Mouse (Mus musculus) gastrocnemius, adult 2 months (tissue): ENCODE measurements around the gene Cox10. TPM values are rescaled to one million over a fixed set of nuclear protein-coding genes. Genes with fewer than 3 reads are reported as not detected.

Source experiments
- DNase-seq: peaks from one replicate; pipeline ENCODE4 v3.0.0; 2022
- H3K27ac ChIP-seq: fragments of 200-600 bp; 2 replicates; pipeline ENCODE4 v1.8.1; 2022; ENCODE audit warnings: mild to moderate bottlenecking
- H3K4me3 ChIP-seq: fragments of 200-600 bp; 2 replicates; pipeline ENCODE4 v1.8.1; 2022; ENCODE audit warnings: mild to moderate bottlenecking, moderate library complexity
- CTCF ChIP-seq: fragments of 200-600 bp; IDR thresholded peaks from 2 replicates; pipeline ENCODE4 v1.8.1; 2022; ENCODE audit warnings: antibody characterized with exemption, mild to moderate bottlenecking, moderate library complexity
- intact Hi-C: fragments of 180-260 bp; cut with DNase I; formaldehyde crosslinking; loops from one replicate; pipeline ENCODE4 v1.15.1; 2025
- total RNA-seq, 2 experiments: library from RNA; stranded (reverse); gene quantifications; 2 replicates each; pipeline ENCODE4 v1.2.3; 2021

The Cox10 gene
- total RNA-seq, 2 experiments from 2014 or later: 37.3 to 51.9 TPM

GRCm38 (mm10) chr11:63956748-63957147 is 122.5 kb downstream of the Cox10 start:
- intact Hi-C loops: no loop called here
- TF ChIP-seq CTCF: no peak
- no peak for DNase-seq

GRCm38 (mm10) chr11:63953887-63954286 is 125.4 kb downstream of the Cox10 start:
- Histone ChIP-seq H3K27ac (no peak overlapping the region), H3K4me3 (no peak overlapping the region)
- intact Hi-C loops: no loop called here
- no peak for TF ChIP-seq CTCF
- DNase-seq: no peak

More at GRCm38 (mm10) chr11:63956748-63957147, 122.5 kb downstream of the Cox10 start:
- H3K27ac ChIP-seq: no peak overlapping the region
- no peak overlapping the region for H3K4me3 ChIP-seq

- DNase-seq: no peak
- no peak for TF ChIP-seq CTCF
- Histone ChIP-seq H3K4me3 (no peak overlapping the region), H3K27ac (no peak overlapping the region)
- intact Hi-C loops: no loop called here
These were observed 126.5 kb downstream of the Cox10 start for GRCm38 (mm10) chr11:63952743-63953191.

GRCm38 (mm10) chr11:63951831-63952631 is 127.2 kb downstream of the Cox10 start:
- peak; percentile 73 for DNase-seq
- no peak for TF ChIP-seq CTCF
- intact Hi-C loops: no loop called here
- Histone ChIP-seq H3K4me3 (peak overlapping the region; percentile 67), H3K27ac (0 out of 2 replicates have a peak overlapping the region, but pooled peaks have one; percentile 13)

- TF ChIP-seq CTCF: no peak
- Histone ChIP-seq H3K27ac (no peak overlapping the region), H3K4me3 (no peak overlapping the region)
- intact Hi-C loops: no loop called here
- DNase-seq: no peak
These were observed 130.9 kb downstream of the Cox10 start for GRCm38 (mm10) chr11:63948371-63948770.

GRCm38 (mm10) chr11:63947024-63947423 is 132.2 kb downstream of the Cox10 start:
- H3K4me3 ChIP-seq: no peak overlapping the region
- intact Hi-C loops: no loop called here
- no peak overlapping the region for H3K27ac ChIP-seq
- no peak for DNase-seq
- no peak for TF ChIP-seq CTCF

- TF ChIP-seq CTCF: no peak
- no peak overlapping the region for H3K27ac ChIP-seq
- no peak overlapping the region for H3K4me3 ChIP-seq
- intact Hi-C loops: no loop called here
- no peak for DNase-seq
These were observed 135.3 kb downstream of the Cox10 start for GRCm38 (mm10) chr11:63943947-63944346.

GRCm38 (mm10) chr11:63943268-63943890 is 135.9 kb downstream of the Cox10 start:
- H3K4me3 ChIP-seq: no peak overlapping the region
- no peak overlapping the region for H3K27ac ChIP-seq
- intact Hi-C loops: no loop called here
- DNase-seq: no peak
- no peak for TF ChIP-seq CTCF

GRCm38 (mm10) chr11:63942177-63942576 is 137.1 kb downstream of the Cox10 start:
- no peak for DNase-seq
- TF ChIP-seq CTCF: no peak
- no peak overlapping the region for H3K27ac ChIP-seq
- H3K4me3 ChIP-seq: no peak overlapping the region
- intact Hi-C loops: no loop called here

- H3K4me3 ChIP-seq: no peak overlapping the region
- intact Hi-C loops: no loop called here
- no peak overlapping the region for H3K27ac ChIP-seq
- no peak for DNase-seq
- no peak for TF ChIP-seq CTCF
These were observed 142.6 kb downstream of the Cox10 start for GRCm38 (mm10) chr11:63936641-63937040.

- no peak for TF ChIP-seq CTCF
- no peak for DNase-seq
- H3K4me3 ChIP-seq: no peak overlapping the region
- intact Hi-C loops: loop anchor here (5.0 to 10.0 kb wide), 4 partner anchors 150 to 1038 kb away; partner anchors contain the start of gene Cox10
- H3K27ac ChIP-seq: no peak overlapping the region
These were observed 152.4 kb downstream of the Cox10 start for GRCm38 (mm10) chr11:63926901-63927300.

- intact Hi-C loops: loop anchor here (1.0 to 10.0 kb wide), 5 partner anchors 152 to 1040 kb away; partner anchors contain the start of gene Cox10
These were observed 154.1 kb downstream of the Cox10 start for GRCm38 (mm10) chr11:63925161-63925582.

More at GRCm38 (mm10) chr11:63925161-63925582, 154.1 kb downstream of the Cox10 start:
- DNase-seq: peak; percentile 89
- H3K4me3 ChIP-seq: peak overlapping the region; percentile 65
- peak; percentile 97 for TF ChIP-seq CTCF
- H3K27ac ChIP-seq: no peak overlapping the region
